Mouse (Mus musculus) G1E (cell line): ENCODE results near the gene Chrm4.

Experiments
- GATA1 ChIP-seq: IDR thresholded peaks from 2 replicates; pipeline ENCODE4 v1.6.1; 2012; ENCODE audit warnings: borderline replicate concordance, low read length, inconsistent platforms, mixed read lengths
- TAL1 ChIP-seq: conservative IDR thresholded peaks from 2 replicates; pipeline ENCODE4 v1.6.1; 2012; ENCODE audit warnings: low read depth, low read length, inconsistent platforms, mixed read lengths

DNA sequence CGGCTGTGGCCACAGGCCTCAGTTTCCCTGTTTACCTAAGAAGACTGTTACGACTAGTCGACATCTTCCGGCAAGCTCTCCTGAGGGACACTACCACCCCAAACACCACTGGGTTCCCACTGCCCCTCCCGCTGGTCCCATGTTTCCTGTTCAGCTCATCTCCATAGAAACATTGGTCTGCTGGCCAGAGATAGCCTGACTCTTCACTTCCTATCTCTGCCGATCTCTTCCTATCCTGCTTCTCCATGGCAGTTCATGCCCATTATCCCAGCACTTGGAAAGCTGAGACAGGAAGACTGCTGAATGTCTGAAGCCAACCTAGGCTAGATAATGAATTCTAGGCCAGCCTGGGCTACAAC lies 21.1 kb downstream of the Chrm4 start:
- TF ChIP-seq GATA1: no peak
- peak; percentile 42; the same call in 1 of the 2 replicates for TF ChIP-seq TAL1
